Mouse (Mus musculus) large intestine, adult 2 months (tissue): ENCODE results near the gene Tada1. TPM values are rescaled to one million over a fixed set of nuclear protein-coding genes. Genes with fewer than 3 reads are reported as not detected.

ENCODE experiments used
- DNase-seq: peaks from one replicate; pipeline ENCODE4 v3.0.0-alpha.2; 2012; ENCODE audit warnings: low read depth, low spot score
- WGBS: fragments of 180-500 bp; shearing (Covaris S2); methylation state at CpG from one replicate; pipeline ENCODE4 v1.1.7; 2018; 5-methylcytosine and 5-hydroxymethylcytosine counted together
- polyA plus RNA-seq: library from polyadenylated mRNA; depleted of rRNA; stranded (reverse); fragments of >200 nt; gene quantifications from 2 replicates; pipeline ENCODE4 v1.2.3, GENCODE M21; 2012

The Tada1 gene
- polyA plus RNA-seq, 1 experiment, result 13.4 TPM

- no peak for DNase-seq
These were observed 2.9 kb downstream of the Tada1 start for GRCm38 (mm10) chr1:166381821-166382220.

GRCm38 (mm10) chr1:166382626-166383025, 3.7 kb downstream of the Tada1 start:
- DNase-seq, result no peak
- WGBS, result 85% methylated on average over 4 of the region's 4 CpGs

More at GRCm38 (mm10) chr1:166381821-166382220, 2.9 kb downstream of the Tada1 start:
- 44% methylated on average over 5 of the region's 5 CpGs for WGBS

- 93% methylated on average over 10 of the region's 10 CpGs for WGBS
- no peak for DNase-seq
These were observed 5.7 kb downstream of the Tada1 start for GRCm38 (mm10) chr1:166384614-166385013.

GRCm38 (mm10) chr1:166385431-166385830, 6.5 kb downstream of the Tada1 start:
- 92% methylated on average over 5 of the region's 5 CpGs for WGBS
- no peak for DNase-seq

GRCm38 (mm10) chr1:166388511-166388910, 9.6 kb downstream of the Tada1 start:
- 92% methylated on average over 11 of the region's 11 CpGs for WGBS
- no peak for DNase-seq

GRCm38 (mm10) chr1:166389406-166390125, 10.7 kb downstream of the Tada1 start:
- 94% methylated on average over 16 of the region's 16 CpGs for WGBS
- DNase-seq, result no peak

GRCm38 (mm10) chr1:166391671-166392070, 12.8 kb downstream of the Tada1 start:
- no peak for DNase-seq
- WGBS, result 95% methylated on average over 6 of the region's 6 CpGs

- DNase-seq, result no peak
- WGBS, result 39% methylated on average over 4 of the region's 4 CpGs
These were observed 15.9 kb downstream of the Tada1 start for GRCm38 (mm10) chr1:166394770-166395169.

- 79% methylated on average over 5 of the region's 5 CpGs for WGBS
These were observed 16.8 kb downstream of the Tada1 start for GRCm38 (mm10) chr1:166395661-166396060.

GRCm38 (mm10) chr1:166396381-166396780, 17.5 kb downstream of the Tada1 start:
- no peak for DNase-seq
- 90% methylated on average over 6 of the region's 6 CpGs for WGBS

More at GRCm38 (mm10) chr1:166395661-166396060, 16.8 kb downstream of the Tada1 start:
- DNase-seq, result no peak

- DNase-seq, result no peak
These were observed 22.6 kb downstream of the Tada1 start for GRCm38 (mm10) chr1:166401455-166401854.

GRCm38 (mm10) chr1:166402003-166402402, 23.1 kb downstream of the Tada1 start:
- 83% methylated on average over 4 of the region's 4 CpGs for WGBS
- no peak for DNase-seq

GRCm38 (mm10) chr1:166403846-166404245, 24.9 kb downstream of the Tada1 start:
- 83% methylated on average over 3 of the region's 3 CpGs for WGBS
- DNase-seq, result no peak

- under 1% methylated on average over 43 of the region's 45 CpGs for WGBS
- peak; percentile 8 for DNase-seq
These were observed 30.3 kb downstream of the Tada1 start for GRCm38 (mm10) chr1:166409177-166409700.

- peak; percentile 33 for DNase-seq
- under 1% methylated on average over 49 of the region's 49 CpGs for WGBS
These were observed 30.9 kb downstream of the Tada1 start, which contains the start of gene Pogk for GRCm38 (mm10) chr1:166409701-166410220. Pogk (minus strand) TSS chr1:166409863.

GRCm38 (mm10) chr1:166411541-166411940, 32.6 kb downstream of the Tada1 start:
- WGBS, result 97% methylated on average over 1 of the region's 1 CpGs

GRCm38 (mm10) chr1:166412266-166412665, 33.4 kb downstream of the Tada1 start:
- no peak for DNase-seq
- 93% methylated on average over 3 of the region's 3 CpGs for WGBS

More at GRCm38 (mm10) chr1:166411541-166411940, 32.6 kb downstream of the Tada1 start:
- no peak for DNase-seq

GRCm38 (mm10) chr1:166429053-166429452, 50.2 kb downstream of the Tada1 start:
- no peak for DNase-seq
- WGBS, result 49% methylated on average over 3 of the region's 3 CpGs

GRCm38 (mm10) chr1:166429809-166430431, 51.0 kb downstream of the Tada1 start:
- DNase-seq, result no peak
- WGBS, result 41% methylated on average over 10 of the region's 10 CpGs

GRCm38 (mm10) chr1:166439426-166439825, 60.5 kb downstream of the Tada1 start:
- DNase-seq, result no peak
- 57% methylated on average over 6 of the region's 6 CpGs for WGBS

- whole genome bisulfite sequencing, result 93% methylated on average over 3 of the region's 3 CpGs
- no peak for DNase-seq
These were observed 63.1 kb downstream of the Tada1 start for GRCm38 (mm10) chr1:166441992-166442391.
